Mouse (Mus musculus) thymus, adult 2 months (tissue): ENCODE measurements around the gene Znrf1.

ENCODE experiments used
- CTCF ChIP-seq: fragments of 200-500 bp; IDR thresholded peaks from 2 replicates; pipeline ENCODE4 v1.5.1; 2012; ENCODE audit warnings: mild to moderate bottlenecking, control low read depth, low read length, moderate library complexity, borderline replicate concordance; ENCODE audit not compliant: control insufficient read depth, poor library complexity, insufficient read depth; ENCODE audit errors: extremely low read depth
- POLR2A ChIP-seq: fragments of 200-500 bp; IDR thresholded peaks from 2 replicates; pipeline ENCODE4 v1.6.1; 2012; ENCODE audit warnings: mild to moderate bottlenecking, low read length, control low read depth, moderate library complexity; ENCODE audit not compliant: control insufficient read depth, poor library complexity, insufficient read depth; ENCODE audit errors: extremely low read depth

GRCm38 (mm10) chr8:111606961-111607360 is 71.1 kb downstream of the Znrf1 start:
- TF ChIP-seq POLR2A (no peak), CTCF (no peak)
